ENCODE assay signal across 8 mouse cellular contexts in the genomic region with DNA sequence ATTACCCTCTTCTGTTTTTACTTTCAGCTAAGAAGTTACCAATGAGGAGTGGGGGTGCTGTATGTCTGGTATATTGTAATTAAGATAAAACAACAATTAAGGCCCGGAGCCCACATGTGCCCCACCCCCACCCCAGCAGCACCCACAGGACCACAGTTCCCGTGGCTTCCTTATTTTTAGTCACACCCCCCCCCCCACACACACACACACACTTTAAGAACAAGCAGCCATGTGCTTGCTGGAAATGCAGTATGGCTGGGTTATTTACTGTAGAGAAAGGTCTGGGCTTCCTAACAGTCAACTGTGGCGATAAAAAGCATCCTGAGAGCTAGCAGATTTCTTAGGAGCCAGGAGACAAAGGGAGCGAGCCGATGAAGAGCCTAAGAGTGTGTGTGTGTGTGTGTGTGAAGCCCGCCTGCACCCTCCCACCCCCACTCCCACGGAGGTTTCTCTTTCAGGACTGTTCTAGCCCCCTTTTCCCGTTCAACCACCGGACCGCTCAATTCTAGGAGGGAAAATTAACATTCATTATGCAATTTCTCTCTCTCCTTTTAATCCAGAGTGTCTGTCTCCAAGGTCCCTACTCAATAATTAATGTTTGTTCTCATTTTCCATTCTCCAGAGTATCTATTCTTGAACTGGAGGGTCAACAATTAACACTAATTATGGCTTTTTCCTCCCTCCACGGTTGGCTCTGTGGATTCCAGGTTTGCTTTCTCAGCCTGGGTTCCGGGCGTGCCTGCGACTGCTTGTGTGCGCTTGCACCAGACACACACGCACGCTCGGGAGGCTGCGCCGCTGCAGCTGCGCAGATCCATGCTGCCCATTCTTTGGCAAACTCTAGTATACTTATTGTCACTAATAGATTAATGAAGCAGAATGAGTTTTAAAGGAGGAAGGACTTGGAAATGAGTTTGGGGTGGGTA. TPM values are rescaled to one million over a fixed set of nuclear protein-coding genes. Genes with fewer than 3 reads are reported as not detected.
DNase-seq lines count a peak whose midpoint lies in the region; ATAC-seq lines count a peak whose summit lies in the region.

No protein-coding gene starts in this region.

- peak overlapping the region; percentile 1; the same call in 1 of the 2 replicates for H3K9ac ChIP-seq in heart, embryonic 13.5 days
- H3K9ac ChIP-seq in hindbrain, embryonic 14.5 days = peak overlapping the region; percentile 59
- H3K9ac ChIP-seq in midbrain, embryonic 14.5 days (replicated peaks; ENCODE audit: low read length) = peak overlapping the region; percentile 27

- H3K9me3 ChIP-seq in heart, embryonic 13.5 days = no peaks in the 10 kb centered on the region
- H3K9me3 ChIP-seq in hindbrain, embryonic 14.5 days (ENCODE audit: control insufficient read depth, low read length) = no peaks in the 10 kb centered on the region
- H3K9me3 ChIP-seq in midbrain, embryonic 14.5 days (ENCODE audit: control insufficient read depth, low read length) = no peaks in the 10 kb centered on the region

- no peak for ATAC-seq in heart, embryonic 13.5 days (ENCODE audit: extremely low read depth, insufficient number of reproducible peaks, low FRiP score, low TSS enrichment)
- ATAC-seq in hindbrain, embryonic 14.5 days (ENCODE audit: low FRiP score) = peak; percentile 89
- ATAC-seq in midbrain, embryonic 14.5 days (ENCODE audit: low FRiP score, low TSS enrichment) = peak; percentile 84

- H3K4me1 ChIP-seq in heart, embryonic 13.5 days = peaks cover 14% of the 10 kb centered on the region
- peaks cover 10% of the 10 kb centered on the region for H3K4me1 ChIP-seq in hindbrain, embryonic 14.5 days (replicated peaks; ENCODE audit: control insufficient read depth, insufficient read depth, low read length)
- H3K4me1 ChIP-seq in midbrain, embryonic 14.5 days (ENCODE audit: control insufficient read depth, insufficient read depth, low read length) = peaks cover 9% of the 10 kb centered on the region; the same call in 1 of the 2 replicates

- intact Hi-C loops in heart, postnatal 36 days (cut with DNase I) = no loop called here

- no peak overlapping the region for H3K27ac ChIP-seq in heart, embryonic 13.5 days (replicated peaks)
- H3K27ac ChIP-seq in hindbrain, embryonic 14.5 days = peak overlapping the region; percentile 89
- H3K27ac ChIP-seq in midbrain, embryonic 14.5 days (replicated peaks; ENCODE audit: low read depth, low read length) = peak overlapping the region; percentile 81

- peak overlapping the region; percentile 28 for H3K4me3 ChIP-seq in heart, embryonic 13.5 days
- H3K4me3 ChIP-seq in hindbrain, embryonic 14.5 days (replicated peaks; ENCODE audit: low read length) = peak overlapping the region; percentile 22
- H3K4me3 ChIP-seq in midbrain, embryonic 14.5 days (replicated peaks; ENCODE audit: low read depth, low read length) = peak overlapping the region; percentile 14; the same call in 1 of the 2 replicates

- peak overlapping the region; percentile 60 for H3K4me2 ChIP-seq in heart, embryonic 13.5 days
- peak overlapping the region; percentile 52 for H3K4me2 ChIP-seq in hindbrain, embryonic 14.5 days (replicated peaks)
- peak overlapping the region; percentile 51 for H3K4me2 ChIP-seq in midbrain, embryonic 14.5 days (ENCODE audit: low read length)

- peaks cover 18% of the 10 kb centered on the region for H3K27me3 ChIP-seq in heart, embryonic 13.5 days (replicated peaks)
- no peaks in the 10 kb centered on the region for H3K27me3 ChIP-seq in hindbrain, embryonic 14.5 days (ENCODE audit: control insufficient read depth, insufficient read depth, low read length)
- H3K27me3 ChIP-seq in midbrain, embryonic 14.5 days (ENCODE audit: control insufficient read depth, insufficient read depth, low read length) = no peaks in the 10 kb centered on the region

- DNase-seq in heart, postnatal 36 days = no peak
- DNase-seq in brain, embryonic 18.5 days (ENCODE audit: low read depth, low spot score) = peak; percentile 56
- DNase-seq in hindbrain, embryonic 14.5 days (ENCODE audit: low spot score) = peak; percentile 76
- DNase-seq in midbrain, embryonic 14.5 days = peak; percentile 85
- DNase-seq in urinary bladder, postnatal 25 days (ENCODE audit: low spot score) = no peak
- no peak for DNase-seq in spleen, postnatal 10 days (ENCODE audit: low spot score in 2 of 2)
- DNase-seq in natural killer cell, adult 2 months (ENCODE audit: low spot score in 2 of 2) = no peak

- WGBS in heart, embryonic 13.5 days = 47% methylated on average over 21 of the region's 21 CpGs
- 27% methylated on average over 21 of the region's 21 CpGs for WGBS in hindbrain, embryonic 14.5 days
- 26% methylated on average over 21 of the region's 21 CpGs for WGBS in midbrain, embryonic 14.5 days

- no peaks in the 10 kb centered on the region for H3K36me3 ChIP-seq in heart, embryonic 13.5 days
- no peaks in the 10 kb centered on the region for H3K36me3 ChIP-seq in hindbrain, embryonic 14.5 days (replicated peaks; ENCODE audit: control insufficient read depth, insufficient read depth)
- no peaks in the 10 kb centered on the region for H3K36me3 ChIP-seq in midbrain, embryonic 14.5 days (ENCODE audit: control insufficient read depth, insufficient read depth, low read length)

RNA-seq across cellular contexts. Expression of a gene that starts 58.5 kb away (rescaled TPM):
- 0.48 TPM in 1 of 2 replicates, not detected in the other for polyA plus RNA-seq in heart, embryonic 13.5 days (2015; fragmentation: Nextera tagmentation; extraction: Ambion mirVana)
- total RNA-seq in heart, postnatal 36 days (2021) = under 1 TPM in 1 of 2 experiments, not detected in 1; 0.28 TPM
- polyA plus RNA-seq in hindbrain, embryonic 14.5 days (2014; fragmentation: Nextera tagmentation; extraction: Ambion mirVana) = 7.1 and 10.6 TPM in 2 replicates
- polyA plus RNA-seq in midbrain, embryonic 14.5 days (2014; fragmentation: Nextera tagmentation; extraction: Ambion mirVana) = 7.9 and 10.3 TPM in 2 replicates

Comparison
In these comparisons a context has a peak if more than half of its experiments do, and no peak if none do; other contexts are left out.
1. H3K9ac ChIP-seq: peak in every context shown above with its lines; median percentile 59 in hindbrain, embryonic 14.5 days; 27 in midbrain, embryonic 14.5 days; 1 in heart, embryonic 13.5 days.
2. DNase-seq: peak in brain, embryonic 18.5 days (single experiment), hindbrain, embryonic 14.5 days (single experiment) and midbrain, embryonic 14.5 days (single experiment); none in heart, postnatal 36 days (0 of 2), urinary bladder, postnatal 25 days (single experiment), spleen, postnatal 10 days (0 of 2) and natural killer cell, adult 2 months (0 of 2).
3. Peak in every context shown above with its lines, with median percentiles within 50 percentile points of each other: H3K4me2 ChIP-seq and H3K4me3 ChIP-seq.